Mouse (Mus musculus): ENCODE measurements at regions not wholly inside any gene's neighbourhood (a gene's known extent, or its start where the extent isn't known, plus 50 kb on each side); places are given as distances from the start of the nearest gene placed in this dataset.

DNA sequence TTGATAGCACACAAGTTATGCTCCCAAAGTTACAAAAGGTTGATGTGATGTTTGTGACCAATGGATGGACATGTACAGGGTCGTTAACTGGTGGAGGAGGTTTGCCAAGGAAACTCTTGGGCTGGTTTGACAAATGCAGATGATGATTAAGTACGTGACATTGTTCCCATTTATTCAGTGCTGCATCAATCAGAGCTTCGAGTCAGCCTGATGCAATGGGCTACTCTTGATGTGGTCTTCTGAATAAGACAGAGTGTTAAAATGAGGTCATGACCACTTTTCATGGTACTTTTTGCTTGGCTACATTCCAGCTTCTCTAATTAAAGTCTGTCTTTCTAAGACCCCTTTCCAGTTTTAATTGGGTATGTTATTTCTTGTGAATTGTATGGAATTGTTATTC lies 1194.4 kb upstream of the Nr2f1 start:
- H3K27ac ChIP-seq (ENCODE audit: insufficient read depth, low read depth, low read length) = no peak overlapping the region
- H3K36me3 ChIP-seq (ENCODE audit: control insufficient read depth, insufficient read depth, low read length) = no peaks in the 10 kb centered on the region
- WGBS = 57% methylated on average over 3 of the region's 3 CpGs
- DNase-seq = no peak
- no peaks in the 10 kb centered on the region for H3K4me1 ChIP-seq (ENCODE audit: control insufficient read depth, insufficient read depth, low read length)
- H3K4me3 ChIP-seq (ENCODE audit: insufficient read depth, low read depth, low read length) = no peak overlapping the region
- H3K27me3 ChIP-seq (replicated peaks; ENCODE audit: control insufficient read depth, insufficient read depth, low read length) = no peaks in the 10 kb centered on the region
- TF ChIP-seq CTCF (conservative IDR thresholded peaks at IDR 0.05; ENCODE audit: insufficient read depth, insufficient read length, low read depth, low read length) (no peak), POLR2A (IDR thresholded peaks at IDR 0.05; ENCODE audit: low read depth, low read length) (no peak)

DNA sequence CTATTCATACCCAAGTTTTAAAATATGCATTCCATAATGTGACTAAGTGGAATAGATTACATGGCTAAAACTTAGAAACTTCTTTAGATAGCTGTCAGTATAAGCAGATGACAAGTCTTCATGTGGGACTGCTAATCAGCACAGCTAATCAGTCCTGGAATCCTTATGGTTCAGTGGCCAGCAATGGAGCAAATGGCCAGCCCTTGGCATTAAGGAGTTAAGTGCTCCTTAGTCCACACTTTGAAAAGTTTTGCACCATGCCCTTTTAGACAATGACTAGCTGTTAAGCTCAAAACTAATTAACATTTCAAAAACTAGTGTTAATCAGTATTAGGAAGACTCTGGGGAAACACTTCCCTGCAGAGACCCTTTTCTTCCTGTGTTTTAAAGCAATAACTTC lies 1188.4 kb upstream of the Nr2f1 start:
- H3K27me3 ChIP-seq (replicated peaks; ENCODE audit: control insufficient read depth, insufficient read depth, low read length) = no peaks in the 10 kb centered on the region
- no peaks in the 10 kb centered on the region for H3K4me1 ChIP-seq (ENCODE audit: control insufficient read depth, insufficient read depth, low read length)
- no peak for DNase-seq
- H3K4me3 ChIP-seq (ENCODE audit: insufficient read depth, low read depth, low read length) = no peak overlapping the region
- H3K36me3 ChIP-seq (ENCODE audit: control insufficient read depth, insufficient read depth, low read length) = no peaks in the 10 kb centered on the region
- no peak overlapping the region for H3K27ac ChIP-seq (ENCODE audit: insufficient read depth, low read depth, low read length)
- TF ChIP-seq POLR2A (IDR thresholded peaks at IDR 0.05; ENCODE audit: low read depth, low read length) = no peak
- TF ChIP-seq CTCF (conservative IDR thresholded peaks at IDR 0.05; ENCODE audit: insufficient read depth, insufficient read length, low read depth, low read length) = no peak

DNA sequence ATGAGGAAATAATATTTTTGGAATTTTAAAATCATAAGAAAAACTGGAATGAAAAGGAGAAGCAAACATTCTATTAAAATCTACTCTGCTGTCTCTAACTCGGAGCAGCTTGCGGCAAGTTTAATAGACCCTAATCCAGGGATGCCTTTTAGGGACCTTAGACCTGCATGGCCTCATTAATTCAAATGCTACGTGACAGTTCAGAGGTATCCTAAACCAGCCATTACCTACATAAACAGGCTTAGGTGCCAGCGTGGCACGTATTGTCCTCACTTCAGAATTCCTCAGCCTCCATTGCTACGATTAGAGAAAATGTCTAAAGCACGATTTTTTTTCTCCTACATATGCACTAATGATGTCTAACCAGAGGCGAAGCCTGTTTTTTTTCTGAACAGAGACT lies 1141.9 kb upstream of the Nr2f1 start:
- Histone ChIP-seq H3K4me3 (ENCODE audit: insufficient read depth, low read depth, low read length) (no peak overlapping the region), H3K27ac (ENCODE audit: insufficient read depth, low read depth, low read length) (no peak overlapping the region), H3K36me3 (ENCODE audit: control insufficient read depth, insufficient read depth, low read length) (no peaks in the 10 kb centered on the region), H3K4me1 (ENCODE audit: control insufficient read depth, insufficient read depth, low read length) (no peaks in the 10 kb centered on the region), H3K27me3 (replicated peaks; ENCODE audit: control insufficient read depth, insufficient read depth, low read length) (no peaks in the 10 kb centered on the region)
- TF ChIP-seq POLR2A (IDR thresholded peaks at IDR 0.05; ENCODE audit: low read depth, low read length) = no peak
- no peak for TF ChIP-seq CTCF (conservative IDR thresholded peaks at IDR 0.05; ENCODE audit: insufficient read depth, insufficient read length, low read depth, low read length)
- DNase-seq = no peak
- 82% methylated on average over 8 of the region's 8 CpGs for WGBS

- Histone ChIP-seq H3K27me3 (replicated peaks; ENCODE audit: control insufficient read depth, insufficient read depth, low read length) (no peaks in the 10 kb centered on the region), H3K27ac (ENCODE audit: insufficient read depth, low read depth, low read length) (no peak overlapping the region), H3K36me3 (ENCODE audit: control insufficient read depth, insufficient read depth, low read length) (no peaks in the 10 kb centered on the region), H3K4me3 (ENCODE audit: insufficient read depth, low read depth, low read length) (no peak overlapping the region), H3K4me1 (ENCODE audit: control insufficient read depth, insufficient read depth, low read length) (no peaks in the 10 kb centered on the region)
- TF ChIP-seq CTCF (conservative IDR thresholded peaks at IDR 0.05; ENCODE audit: insufficient read depth, insufficient read length, low read depth, low read length) (no peak), POLR2A (IDR thresholded peaks at IDR 0.05; ENCODE audit: low read depth, low read length) (no peak)
- 80% methylated on average over 4 of the region's 4 CpGs for WGBS
- DNase-seq = no peak
Measured at GRCm38 (mm10) chr13:79340459-79340858, 1140.9 kb upstream of the Nr2f1 start.

DNA sequence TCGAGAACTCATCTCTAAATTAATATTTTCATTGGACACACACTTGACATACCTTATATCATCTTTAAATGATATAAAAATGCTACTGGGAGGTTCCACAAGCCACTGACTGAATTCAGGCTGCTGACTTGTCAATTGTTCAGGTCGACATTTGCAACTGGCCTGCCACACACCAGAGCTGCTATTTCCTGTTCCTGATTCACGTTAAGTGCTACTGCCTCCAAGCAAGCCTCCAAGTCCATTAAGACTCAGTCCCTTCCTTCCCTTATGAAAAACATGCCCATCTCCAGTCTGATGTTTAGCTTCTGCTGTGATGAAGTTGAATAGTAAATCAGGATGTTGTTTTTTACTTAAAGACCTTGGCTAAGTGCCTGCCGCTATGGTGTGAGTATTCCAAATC lies 1140.2 kb upstream of the Nr2f1 start:
- H3K36me3 ChIP-seq (ENCODE audit: control insufficient read depth, insufficient read depth, low read length) = no peaks in the 10 kb centered on the region
- WGBS = 40% methylated on average over 4 of the region's 4 CpGs
- H3K27ac ChIP-seq (ENCODE audit: insufficient read depth, low read depth, low read length) = no peak overlapping the region
- no peaks in the 10 kb centered on the region for H3K27me3 ChIP-seq (replicated peaks; ENCODE audit: control insufficient read depth, insufficient read depth, low read length)
- H3K4me3 ChIP-seq (ENCODE audit: insufficient read depth, low read depth, low read length) = no peak overlapping the region
- TF ChIP-seq POLR2A (IDR thresholded peaks at IDR 0.05; ENCODE audit: low read depth, low read length) (no peak), CTCF (conservative IDR thresholded peaks at IDR 0.05; ENCODE audit: insufficient read depth, insufficient read length, low read depth, low read length) (no peak)
- no peaks in the 10 kb centered on the region for H3K4me1 ChIP-seq (ENCODE audit: control insufficient read depth, insufficient read depth, low read length)
- no peak for DNase-seq

DNA sequence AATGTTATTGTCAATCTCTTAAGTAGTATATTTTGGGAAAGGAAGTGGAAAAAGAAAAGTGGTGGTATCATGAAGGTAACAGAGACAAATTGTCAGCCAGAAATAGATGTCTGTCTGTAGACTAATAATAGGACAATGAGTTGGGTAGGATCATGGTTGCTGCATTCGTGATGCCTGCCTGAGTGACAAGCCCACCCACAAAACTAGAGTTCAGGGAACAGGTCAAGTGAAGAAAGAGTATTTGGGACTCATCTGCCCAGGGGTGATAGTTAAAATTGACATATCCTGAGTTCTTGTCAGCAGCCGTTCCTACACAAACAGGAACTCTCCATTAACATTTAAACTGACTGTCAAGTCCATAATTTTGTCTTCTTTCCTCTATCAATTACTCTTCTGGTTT lies 1120.6 kb upstream of the Nr2f1 start:
- DNase-seq = no peak
- Histone ChIP-seq H3K27me3 (replicated peaks; ENCODE audit: control insufficient read depth, insufficient read depth, low read length) (no peaks in the 10 kb centered on the region), H3K36me3 (ENCODE audit: control insufficient read depth, insufficient read depth, low read length) (no peaks in the 10 kb centered on the region), H3K4me3 (ENCODE audit: insufficient read depth, low read depth, low read length) (no peak overlapping the region), H3K27ac (ENCODE audit: insufficient read depth, low read depth, low read length) (no peak overlapping the region), H3K4me1 (ENCODE audit: control insufficient read depth, insufficient read depth, low read length) (no peaks in the 10 kb centered on the region)
- WGBS = 25% methylated on average over 2 of the region's 2 CpGs
- TF ChIP-seq CTCF (conservative IDR thresholded peaks at IDR 0.05; ENCODE audit: insufficient read depth, insufficient read length, low read depth, low read length) (no peak), POLR2A (IDR thresholded peaks at IDR 0.05; ENCODE audit: low read depth, low read length) (no peak)

DNA sequence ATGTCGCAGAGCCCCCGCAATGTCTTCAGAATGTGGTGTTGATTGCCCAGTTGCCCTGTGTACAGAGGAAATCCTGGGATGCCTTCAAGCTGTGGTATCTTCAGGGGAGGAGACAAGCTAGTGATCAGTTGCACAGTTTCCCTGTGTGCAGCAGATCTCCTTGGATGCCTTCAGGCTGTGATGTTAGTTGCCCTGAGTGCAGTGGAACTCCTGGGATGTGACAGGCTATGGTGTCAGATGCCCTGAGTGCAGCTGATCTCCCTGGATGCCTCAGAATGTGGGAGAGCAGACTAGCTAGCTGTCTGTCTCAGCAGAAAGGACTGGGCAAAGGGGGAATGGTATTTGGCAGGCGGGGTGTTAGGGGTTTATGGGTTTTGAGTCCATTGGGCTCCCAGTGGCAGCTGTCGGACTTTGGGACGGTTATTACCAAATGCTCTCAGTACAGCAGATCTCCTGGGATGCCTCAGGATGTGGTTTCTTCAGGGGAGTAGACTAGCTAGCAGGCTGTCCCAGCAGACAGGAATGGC lies 1110.1 kb upstream of the Nr2f1 start:
- no peaks in the 10 kb centered on the region for H3K36me3 ChIP-seq (ENCODE audit: control insufficient read depth, insufficient read depth, low read length)
- no peak for TF ChIP-seq POLR2A (IDR thresholded peaks at IDR 0.05; ENCODE audit: low read depth, low read length)
- no peak for TF ChIP-seq CTCF (conservative IDR thresholded peaks at IDR 0.05; ENCODE audit: insufficient read depth, insufficient read length, low read depth, low read length)
- DNase-seq = no peak

More for the DNA sequence above, 1110.1 kb upstream of the Nr2f1 start:
- H3K4me1 ChIP-seq (ENCODE audit: control insufficient read depth, insufficient read depth, low read length) = no peaks in the 10 kb centered on the region
- no peak overlapping the region for H3K27ac ChIP-seq (ENCODE audit: insufficient read depth, low read depth, low read length)
- WGBS = 71% methylated on average over 5 of the region's 5 CpGs
- H3K4me3 ChIP-seq (ENCODE audit: insufficient read depth, low read depth, low read length) = no peak overlapping the region
- no peaks in the 10 kb centered on the region for H3K27me3 ChIP-seq (replicated peaks; ENCODE audit: control insufficient read depth, insufficient read depth, low read length)
